ENCODE assay signal across 21 mouse cellular contexts in genomic region chr5:32985379-32985778, GRCm38 (mm10). TPM values are rescaled to one million over a fixed set of nuclear protein-coding genes. Genes with fewer than 3 reads are reported as not detected.
A peak's percentile ranks its signal among the peaks of the same experiment; 100 is the strongest.
DNase-seq lines count a peak whose midpoint lies in the region; ATAC-seq and TF ChIP-seq lines count a peak whose summit lies in the region.
"Had no signal": no experiment of that assay in that cellular context is flagged by ENCODE, and none has a peak within 500 bp of the region (broad histone marks: within the 10 kb centered on the region; RNA-seq: fewer than 3 reads in every experiment).

No protein-coding gene starts in this region.

- H3K4me1 ChIP-seq in hindbrain, embryonic 16.5 days (ENCODE audit: control insufficient read depth, insufficient read depth, low read depth, low read length) = no peaks in the 10 kb centered on the region
- H3K4me1 ChIP-seq in hindbrain, postnatal 0 days (ENCODE audit: insufficient read depth, low read length) = no peaks in the 10 kb centered on the region
- H3K4me1 ChIP-seq in midbrain, embryonic 15.5 days = 0 out of 2 replicates have a peak, but pooled peaks cover 4% of the 10 kb centered on the region
- H3K4me1 ChIP-seq in midbrain, embryonic 10.5 days = no peaks in the 10 kb centered on the region
- H3K4me1 ChIP-seq in testis, adult 2 months (ENCODE audit: control insufficient read depth, insufficient read depth, low read length) = no peaks in the 10 kb centered on the region
- H3K4me1 ChIP-seq: forebrain, embryonic 13.5 days had no signal

- 0 out of 2 replicates have a peak, but pooled peaks have one; percentile 40 for ATAC-seq in hindbrain, embryonic 16.5 days
- ATAC-seq in hindbrain, postnatal 0 days = no peak
- peak; percentile 56; the same call in 1 of the 2 replicates for ATAC-seq in midbrain, embryonic 15.5 days (replicated peaks)
- ATAC-seq: activated CD4-positive, CD25-positive, alpha-beta regulatory T cell, adult 4 months; forebrain, embryonic 13.5 days; Patski had no signal

- H3K27ac ChIP-seq in hindbrain, embryonic 16.5 days (ENCODE audit: low read depth, low read length) = no peak overlapping the region
- H3K27ac ChIP-seq in hindbrain, postnatal 0 days = no peak overlapping the region
- H3K27ac ChIP-seq in midbrain, embryonic 15.5 days = peak overlapping the region; percentile 25
- no peak overlapping the region for H3K27ac ChIP-seq in midbrain, embryonic 10.5 days (replicated peaks)
- H3K27ac ChIP-seq in testis, adult 2 months (ENCODE audit: control insufficient read depth, insufficient read depth, low read depth, low read length) = no peak overlapping the region
- H3K27ac ChIP-seq: forebrain, embryonic 13.5 days; heart, embryonic 10.5 days; hindbrain, embryonic 14.5 days had no signal

- no peak overlapping the region for H3K9ac ChIP-seq in hindbrain, embryonic 16.5 days (ENCODE audit: low read depth, low read length)
- no peak overlapping the region for H3K9ac ChIP-seq in hindbrain, postnatal 0 days (replicated peaks; ENCODE audit: low read length)
- H3K9ac ChIP-seq in midbrain, embryonic 15.5 days = no peak overlapping the region
- H3K9ac ChIP-seq: forebrain, embryonic 13.5 days; hindbrain, embryonic 14.5 days had no signal

- TF ChIP-seq CTCF in hindbrain, postnatal 0 days (IDR thresholded peaks at IDR 0.05; ENCODE audit: low read depth) = no peak
- TF ChIP-seq CTCF in testis, adult 2 months (IDR thresholded peaks at IDR 0.05; ENCODE audit: control insufficient read depth, insufficient read depth, insufficient replicate concordance, low read depth, low read length) = no peak

- WGBS in hindbrain, embryonic 16.5 days = 42% methylated on average over 1 of the region's 1 CpGs
- WGBS in hindbrain, postnatal 0 days = 32% methylated on average over 1 of the region's 1 CpGs
- WGBS in midbrain, embryonic 15.5 days = 46% methylated on average over 1 of the region's 1 CpGs
- WGBS in midbrain, embryonic 10.5 days = 92% methylated on average over 1 of the region's 1 CpGs

- peaks cover 17% of the 10 kb centered on the region for H3K36me3 ChIP-seq in hindbrain, embryonic 16.5 days (ENCODE audit: control insufficient read depth, insufficient read depth, low read length)
- H3K36me3 ChIP-seq in hindbrain, postnatal 0 days (ENCODE audit: insufficient read depth, low read length) = peaks cover 12% of the 10 kb centered on the region
- H3K36me3 ChIP-seq in midbrain, embryonic 15.5 days (replicated peaks) = peaks cover 7% of the 10 kb centered on the region; the same call in 1 of the 2 replicates
- H3K36me3 ChIP-seq in midbrain, embryonic 10.5 days = peaks cover 76% of the 10 kb centered on the region
- H3K36me3 ChIP-seq in testis, adult 2 months (ENCODE audit: control insufficient read depth, insufficient read depth, low read length) = peaks cover 3% of the 10 kb centered on the region; the same call in 1 of the 2 replicates

- H3K4me3 ChIP-seq in hindbrain, embryonic 16.5 days (ENCODE audit: low read length) = no peak overlapping the region
- H3K4me3 ChIP-seq in hindbrain, postnatal 0 days (ENCODE audit: low read length) = no peak overlapping the region
- H3K4me3 ChIP-seq in midbrain, embryonic 15.5 days = no peak overlapping the region
- no peak overlapping the region for H3K4me3 ChIP-seq in midbrain, embryonic 10.5 days
- H3K4me3 ChIP-seq in testis, adult 2 months (ENCODE audit: control insufficient read depth, low read depth, low read length) = peak overlapping the region; percentile 64
- H3K4me3 ChIP-seq: forebrain, embryonic 13.5 days; heart, embryonic 10.5 days had no signal

- no peak for DNase-seq in hindbrain, postnatal 0 days (ENCODE audit: low spot score)
- DNase-seq in midbrain, embryonic 10.5 days (ENCODE audit: low spot score) = no peak
- no peak for DNase-seq in testis, postnatal 10 days (ENCODE audit: low spot score)
- DNase-seq in yolk sac, embryonic 10.5 days (ENCODE audit: low spot score) = no peak
- DNase-seq: adrenal gland, postnatal 14 days; cerebellum, adult 18-20 months; cerebellum, adult 9-11 months; cerebellum, postnatal 36 days; gastrocnemius, postnatal 10 days; heart, adult 18-20 months; heart, postnatal 10 days; heart, postnatal 4 days had no signal

- H3K27me3 ChIP-seq in hindbrain, embryonic 16.5 days (replicated peaks; ENCODE audit: control insufficient read depth, insufficient read depth, low read length) = no peaks in the 10 kb centered on the region
- H3K27me3 ChIP-seq in hindbrain, postnatal 0 days (ENCODE audit: insufficient read depth, low read length) = no peaks in the 10 kb centered on the region
- no peaks in the 10 kb centered on the region for H3K27me3 ChIP-seq in midbrain, embryonic 15.5 days (replicated peaks)
- no peaks in the 10 kb centered on the region for H3K27me3 ChIP-seq in midbrain, embryonic 10.5 days (ENCODE audit: low read depth, poor library complexity, severe bottlenecking)
- H3K27me3 ChIP-seq in testis, adult 2 months (ENCODE audit: control insufficient read depth, insufficient read depth, low read length) = no peaks in the 10 kb centered on the region
- H3K27me3 ChIP-seq: CH12.LX; forebrain, embryonic 13.5 days; Patski had no signal

- H3K4me2 ChIP-seq in hindbrain, embryonic 16.5 days (ENCODE audit: low read length) = no peak overlapping the region
- H3K4me2 ChIP-seq in hindbrain, postnatal 0 days (ENCODE audit: low read depth, low read length) = no peak overlapping the region
- H3K4me2 ChIP-seq in midbrain, embryonic 15.5 days = no peak overlapping the region
- H3K4me2 ChIP-seq: forebrain, embryonic 13.5 days; hindbrain, embryonic 14.5 days had no signal

- no peaks in the 10 kb centered on the region for H3K9me3 ChIP-seq in hindbrain, embryonic 16.5 days (ENCODE audit: control insufficient read depth, low read length)
- H3K9me3 ChIP-seq in hindbrain, postnatal 0 days (ENCODE audit: low read length) = no peaks in the 10 kb centered on the region
- no peaks in the 10 kb centered on the region for H3K9me3 ChIP-seq in midbrain, embryonic 15.5 days
- H3K9me3 ChIP-seq in midbrain, embryonic 10.5 days (replicated peaks) = no peaks in the 10 kb centered on the region; the same call in 1 of the 2 replicates
- H3K9me3 ChIP-seq: forebrain, embryonic 13.5 days; heart, embryonic 10.5 days had no signal

- TF ChIP-seq POLR2A in testis, adult 2 months (IDR thresholded peaks at IDR 0.05; ENCODE audit: control insufficient read depth, low read depth, low read length) = no peak

RNA-seq across cellular contexts. Expression of gene Ywhah, which starts 33.2 kb away (rescaled TPM):
- polyA plus RNA-seq in hindbrain, embryonic 16.5 days (2015; fragmentation: Nextera tagmentation; extraction: Ambion mirVana) = 943 and 1,074 TPM in 2 replicates
- total RNA-seq in hindbrain, postnatal 0 days (2014; rRNA removed) = 559 and 659 TPM in 2 replicates
- 935 and 978 TPM in 2 replicates for polyA plus RNA-seq in hindbrain, postnatal 0 days (2015; fragmentation: Nextera tagmentation; extraction: Ambion mirVana)
- polyA plus RNA-seq in midbrain, embryonic 15.5 days (2015; fragmentation: Nextera tagmentation; extraction: Ambion mirVana) = 758 and 760 TPM in 2 replicates
- polyA plus RNA-seq in midbrain, embryonic 10.5 days (2016; fragmentation: Nextera tagmentation; extraction: Ambion mirVana) = 457 and 467 TPM in 2 replicates
- polyA plus RNA-seq in testis, adult 2 months (2012; rRNA removed) = 37.4 and 41.2 TPM in 2 replicates

Comparison
In these comparisons a context has a peak if more than half of its experiments do, and no peak if none do; other contexts are left out.
1. RNA of gene Ywhah, which starts 33.2 kb away (polyA plus RNA-seq): 943 to 1,074 TPM in hindbrain, embryonic 16.5 days, 935 to 978 TPM in hindbrain, postnatal 0 days, 758 to 760 TPM in midbrain, embryonic 15.5 days and 457 to 467 TPM in midbrain, embryonic 10.5 days; 37.4 to 41.2 TPM in testis, adult 2 months; every median in the first group is over 10 times any median in the second.